ENCODE assay signal across 8 mouse cellular contexts in the genomic region with DNA sequence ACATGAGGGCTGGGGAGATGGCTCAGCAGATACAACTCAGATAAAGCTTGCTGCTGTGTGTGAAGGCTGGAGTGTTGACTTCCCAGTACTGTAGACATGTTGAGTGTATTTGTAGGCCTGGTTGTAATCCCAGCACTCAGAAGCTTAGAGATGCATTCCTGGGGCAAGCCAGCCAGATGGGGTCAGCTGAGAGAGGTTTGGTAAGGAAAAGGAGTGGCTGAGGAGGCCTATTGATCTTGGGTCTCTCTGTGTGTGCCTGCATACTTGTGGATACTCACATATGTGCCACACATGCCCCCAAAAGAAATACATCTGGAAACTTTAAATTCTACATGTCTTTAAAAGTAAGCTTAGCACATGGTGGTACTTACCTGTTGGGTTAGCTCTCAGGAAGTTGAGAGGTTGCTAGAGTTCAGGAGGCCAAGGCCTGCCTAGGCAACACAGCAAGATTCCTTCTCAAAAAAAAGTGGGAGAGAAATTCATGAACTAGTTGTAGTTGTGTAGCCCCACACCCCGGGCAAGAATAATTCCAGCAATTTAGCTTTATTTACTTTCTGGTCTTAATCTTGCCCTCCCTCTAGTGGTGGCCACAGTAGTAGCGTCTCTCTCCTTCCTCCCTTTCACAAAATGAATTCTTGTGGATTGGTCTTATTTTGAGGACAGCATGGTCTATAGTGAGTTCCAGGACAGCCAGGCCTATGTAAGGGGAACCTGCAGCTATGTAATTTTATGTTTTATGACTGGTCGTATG. TPM values are rescaled to one million over a fixed set of nuclear protein-coding genes. Genes with fewer than 3 reads are reported as not detected.
DNase-seq lines count a peak whose midpoint lies in the region; ATAC-seq and TF ChIP-seq lines count a peak whose summit lies in the region.

No protein-coding gene starts in this region.

- no peak for TF ChIP-seq EP300 in heart, adult 2 months (IDR thresholded peaks at IDR 0.05; ENCODE audit: insufficient read depth, low read depth, low read length)

- peaks cover 3% of the 10 kb centered on the region for H3K4me1 ChIP-seq in heart, adult 2 months (ENCODE audit: control insufficient read depth, insufficient read depth, low read length)
- H3K4me1 ChIP-seq in hindbrain, embryonic 14.5 days (replicated peaks; ENCODE audit: control insufficient read depth, insufficient read depth, low read length): peaks cover under 1% of the 10 kb centered on the region; the same call in 1 of the 2 replicates
- peaks cover 43% of the 10 kb centered on the region for H3K4me1 ChIP-seq in limb, embryonic 12.5 days (replicated peaks)
- peaks cover 7% of the 10 kb centered on the region; the same call in 1 of the 2 replicates for H3K4me1 ChIP-seq in midbrain, embryonic 16.5 days (ENCODE audit: control insufficient read depth, insufficient read depth, low read length)

- H3K4me3 ChIP-seq in heart, adult 2 months: no peak overlapping the region
- H3K4me3 ChIP-seq in hindbrain, embryonic 14.5 days (replicated peaks; ENCODE audit: low read length): no peak overlapping the region
- no peak overlapping the region for H3K4me3 ChIP-seq in limb, embryonic 12.5 days (replicated peaks)
- no peak overlapping the region for H3K4me3 ChIP-seq in midbrain, embryonic 16.5 days (ENCODE audit: low read depth, low read length)

- H3K36me3 ChIP-seq in heart, adult 2 months (ENCODE audit: control insufficient read depth, insufficient read depth, low read length): peaks cover 24% of the 10 kb centered on the region
- H3K36me3 ChIP-seq in hindbrain, embryonic 14.5 days (replicated peaks; ENCODE audit: control insufficient read depth, insufficient read depth): peaks cover 24% of the 10 kb centered on the region; the same call in 1 of the 2 replicates
- H3K36me3 ChIP-seq in limb, embryonic 12.5 days: peaks cover 26% of the 10 kb centered on the region
- H3K36me3 ChIP-seq in midbrain, embryonic 16.5 days (ENCODE audit: control insufficient read depth, insufficient read depth, low read length): peaks cover 3% of the 10 kb centered on the region; the same call in 1 of the 2 replicates

- TF ChIP-seq POLR2A in heart, adult 2 months (IDR thresholded peaks at IDR 0.05; ENCODE audit: insufficient read depth, low read depth, low read length): no peak

- DNase-seq in heart, adult 2 months: peak in 1 of 2 experiments; percentile 24
- no peak for DNase-seq in heart, postnatal 25 days (ENCODE audit: low spot score)
- peak; percentile 64 for DNase-seq in ES-CJ7 (ENCODE audit: low read depth, low spot score)
- peak; percentile 29 to 55 for DNase-seq in cerebellum, postnatal 25 days
- DNase-seq in hindbrain, embryonic 14.5 days (ENCODE audit: low spot score): peak; percentile 72
- DNase-seq in urinary bladder, postnatal 36 days (ENCODE audit: low spot score in 2 of 2): no peak

- intact Hi-C loops in heart, adult 2 months (cut with DNase I): loop anchor here (2.0 to 10.0 kb wide), 3 partner anchors 138 to 400 kb away; no protein-coding TSS in a partner anchor
- intact Hi-C loops in heart, postnatal 25 days (cut with DNase I): loop anchor here (2.0 to 10.0 kb wide), 4 partner anchors 78 to 400 kb away; no protein-coding TSS in a partner anchor

- no peaks in the 10 kb centered on the region for H3K27me3 ChIP-seq in heart, adult 2 months (ENCODE audit: control insufficient read depth, insufficient read depth, low read length)
- H3K27me3 ChIP-seq in hindbrain, embryonic 14.5 days (ENCODE audit: control insufficient read depth, insufficient read depth, low read length): no peaks in the 10 kb centered on the region
- H3K27me3 ChIP-seq in limb, embryonic 12.5 days: no peaks in the 10 kb centered on the region
- no peaks in the 10 kb centered on the region for H3K27me3 ChIP-seq in midbrain, embryonic 16.5 days (ENCODE audit: control insufficient read depth, insufficient read depth, low read depth, low read length)

- H3K9ac ChIP-seq in heart, adult 2 months (ENCODE audit: low read depth, low read length): no peak overlapping the region
- no peak overlapping the region for H3K9ac ChIP-seq in hindbrain, embryonic 14.5 days
- no peak overlapping the region for H3K9ac ChIP-seq in limb, embryonic 12.5 days (replicated peaks)
- no peak overlapping the region for H3K9ac ChIP-seq in midbrain, embryonic 16.5 days (ENCODE audit: low read depth, low read length)

- peak; percentile 88 for TF ChIP-seq CTCF in heart, adult 2 months (IDR thresholded peaks at IDR 0.05)

- H3K27ac ChIP-seq in heart, adult 2 months: no peak overlapping the region
- no peak overlapping the region for H3K27ac ChIP-seq in hindbrain, embryonic 14.5 days
- H3K27ac ChIP-seq in limb, embryonic 12.5 days: peak overlapping the region; percentile 56; the same call in 1 of the 2 replicates
- no peak overlapping the region for H3K27ac ChIP-seq in midbrain, embryonic 16.5 days (ENCODE audit: low read length)

- no peaks in the 10 kb centered on the region for H3K9me3 ChIP-seq in hindbrain, embryonic 14.5 days (ENCODE audit: control insufficient read depth, low read length)
- H3K9me3 ChIP-seq in limb, embryonic 12.5 days: 0 out of 2 replicates have a peak, but pooled peaks cover 3% of the 10 kb centered on the region
- H3K9me3 ChIP-seq in midbrain, embryonic 16.5 days (replicated peaks; ENCODE audit: control insufficient read depth, low read length, poor library complexity, severe bottlenecking): no peaks in the 10 kb centered on the region

- no peak for ATAC-seq in hindbrain, embryonic 14.5 days (ENCODE audit: low FRiP score)
- ATAC-seq in limb, embryonic 12.5 days (ENCODE audit: insufficient number of reproducible peaks, insufficient read depth, low FRiP score, low TSS enrichment, low read depth): peak; percentile 56
- 0 out of 2 replicates have a peak, but pooled peaks have one; percentile 10 for ATAC-seq in midbrain, embryonic 16.5 days

- 25% methylated on average over 3 of the region's 3 CpGs for WGBS in heart, adult 2 months
- 41% methylated on average over 3 of the region's 3 CpGs for WGBS in hindbrain, embryonic 14.5 days
- WGBS in limb, embryonic 12.5 days: 27% methylated on average over 3 of the region's 3 CpGs
- WGBS in midbrain, embryonic 16.5 days: 43% methylated on average over 3 of the region's 3 CpGs

- H3K79me2 ChIP-seq in heart, adult 2 months (replicated peaks; ENCODE audit: control insufficient read depth, insufficient read depth, low read length): peaks cover 10% of the 10 kb centered on the region

- no peak overlapping the region for H3K4me2 ChIP-seq in hindbrain, embryonic 14.5 days (replicated peaks)
- no peak overlapping the region for H3K4me2 ChIP-seq in limb, embryonic 12.5 days
- H3K4me2 ChIP-seq in midbrain, embryonic 16.5 days (ENCODE audit: low read length): no peak overlapping the region

RNA-seq across cellular contexts. Expression of a gene that starts 8.1 kb away (rescaled TPM):
- 10 to 100 TPM; 27.0 to 27.6 TPM for total RNA-seq in heart, adult 2 months (2021)
- polyA plus RNA-seq in heart, adult 2 months (2012; rRNA removed): 13.5 and 25.7 TPM in 2 replicates
- total RNA-seq in heart, postnatal 25 days (2021): 10 to 100 TPM; 23.1 to 26.1 TPM
- 62.1 and 73.4 TPM in 2 replicates for polyA plus RNA-seq in hindbrain, embryonic 14.5 days (2014; fragmentation: Nextera tagmentation; extraction: Ambion mirVana)
- polyA plus RNA-seq in limb, embryonic 12.5 days (2016; fragmentation: Nextera tagmentation; extraction: Ambion mirVana): 22.1 and 24.2 TPM in 2 replicates
- 50.9 and 53.0 TPM in 2 replicates for polyA plus RNA-seq in midbrain, embryonic 16.5 days (2015; fragmentation: Nextera tagmentation; extraction: Ambion mirVana)

Comparison
In these comparisons a context has a peak if more than half of its experiments do, and no peak if none do; other contexts are left out.
1. DNase-seq: peak in ES-CJ7 (single experiment), cerebellum, postnatal 25 days (2 of 2) and hindbrain, embryonic 14.5 days (single experiment); none in heart, postnatal 25 days (single experiment) and urinary bladder, postnatal 36 days (0 of 2).